Mouse (Mus musculus): ENCODE measurements at regions not wholly inside any gene's neighbourhood (a gene's known extent, or its start where the extent isn't known, plus 50 kb on each side); places are given as distances from the start of the nearest gene placed in this dataset.

DNA sequence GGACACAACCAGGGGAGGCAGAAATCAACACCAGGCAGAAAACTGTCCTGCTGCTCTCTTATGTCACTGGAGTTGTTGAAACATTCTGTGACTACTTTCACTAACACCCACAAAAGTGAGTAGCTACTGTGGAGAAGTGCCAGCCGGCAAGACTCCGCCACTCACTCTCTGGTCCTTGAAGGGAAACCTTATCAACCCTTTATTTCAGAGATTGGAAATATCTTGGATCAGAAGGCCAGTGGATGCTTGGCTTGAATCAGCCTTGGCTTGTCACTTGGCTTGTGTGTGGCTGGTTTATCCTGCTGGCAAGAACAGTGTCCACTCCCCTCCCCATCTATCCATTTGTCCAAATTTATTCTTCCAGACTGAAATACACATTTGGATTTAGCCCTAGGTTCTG, 335.3 kb upstream of the Tbx3 start:
- TF ChIP-seq CTCF (conservative IDR thresholded peaks at IDR 0.05; ENCODE audit: low read length) = no peak
- no peak for TF ChIP-seq NANOG (IDR thresholded peaks at IDR 0.05; ENCODE audit: borderline replicate concordance, low read length)
